Mouse (Mus musculus) kidney, postnatal 0 days (tissue): ENCODE results near the gene Cux1. TPM values are rescaled to one million over a fixed set of nuclear protein-coding genes. Genes with fewer than 3 reads are reported as not detected.
A peak's percentile ranks its signal among the peaks of the same experiment; 100 is the strongest.

Experiments used
- ATAC-seq: fragments of 200-750 bp; cut with Nextera tagmentation; replicated peaks from 2 replicates; pipeline ENCODE4 v1.8.0; 2017; ENCODE audit warnings: low read depth, moderate number of reproducible peaks, moderate TSS enrichment, moderate library complexity; ENCODE audit not compliant: low FRiP score
- DNase-seq: peaks from one replicate; pipeline ENCODE4 v3.0.0-alpha.2; 2016; ENCODE audit warnings: low spot score
- H3K27ac ChIP-seq: fragments of 300-500 bp; sonication (generic); 2 replicates; pipeline ENCODE4 v1.5.1; 2014; ENCODE audit warnings: mild to moderate bottlenecking
- H3K27me3 ChIP-seq: fragments of 300-500 bp; sonication (generic); 2 replicates; pipeline ENCODE4 v1.6.1; 2014; ENCODE audit warnings: low read length, mixed read lengths; ENCODE audit not compliant: insufficient read depth
- H3K36me3 ChIP-seq: fragments of 300-500 bp; sonication (generic); 2 replicates; pipeline ENCODE4 v1.6.1; 2014; ENCODE audit warnings: low read length, mixed read lengths; ENCODE audit not compliant: insufficient read depth
- H3K4me1 ChIP-seq: fragments of 300-500 bp; sonication (generic); replicated peaks from 2 replicates; pipeline ENCODE4 v1.6.1; 2014; ENCODE audit warnings: antibody characterized with exemption, low read length, mixed read lengths; ENCODE audit not compliant: insufficient read depth
- H3K4me2 ChIP-seq: fragments of 300-500 bp; sonication (generic); 2 replicates; pipeline ENCODE4 v1.6.1; 2014; ENCODE audit warnings: mild to moderate bottlenecking, low read length, moderate library complexity, mixed read lengths
- H3K4me3 ChIP-seq: fragments of 300-500 bp; sonication (generic); replicated peaks from 2 replicates; pipeline ENCODE4 v1.5.1; 2014; ENCODE audit warnings: low read depth, low read length
- H3K9ac ChIP-seq: fragments of 300-500 bp; sonication (generic); 2 replicates; pipeline ENCODE4 v1.6.1; 2014; ENCODE audit warnings: low read depth, low read length
- H3K9me3 ChIP-seq: fragments of 300-500 bp; sonication (generic); replicated peaks from 2 replicates; pipeline ENCODE4 v1.6.1; 2016; ENCODE audit warnings: low read length, inconsistent platforms, mixed read lengths
- CTCF ChIP-seq: IDR thresholded peaks from 2 replicates; pipeline ENCODE4 v1.5.1; 2016; ENCODE audit warnings: antibody characterized with exemption, low read depth, mild to moderate bottlenecking, moderate library complexity
- WGBS: fragments of 180-500 bp; shearing (Covaris S2); extraction: QIAGEN DNeasy Blood & Tissue Kit; methylation state at CpG from one replicate; pipeline ENCODE4 v1.1.7; 2014; 5-methylcytosine and 5-hydroxymethylcytosine counted together
- polyA plus RNA-seq: library from polyadenylated mRNA; unstranded; fragments of >200 nt; fragmentation: Nextera tagmentation; extraction: Ambion mirVana; gene quantifications from 2 replicates; pipeline ENCODE4 v1.2.1, GENCODE M21; 2015

The Cux1 gene
- polyA plus RNA-seq, 1 experiment from 2014 or later, result 73.4 TPM

- H3K27ac ChIP-seq, result no peak overlapping the region
- H3K9me3 ChIP-seq, result no peaks in the 10 kb centered on the region
- TF ChIP-seq CTCF, result no peak
- H3K4me3 ChIP-seq, result no peak overlapping the region
- peaks cover 34% of the 10 kb centered on the region for H3K36me3 ChIP-seq
- H3K27me3 ChIP-seq, result no peaks in the 10 kb centered on the region
- DNase-seq (no peak), ATAC-seq (no peak)
- no peak overlapping the region for H3K4me2 ChIP-seq
- no peaks in the 10 kb centered on the region for H3K4me1 ChIP-seq
- no peak overlapping the region for H3K9ac ChIP-seq
- WGBS, result 86% methylated on average over 6 of the region's 6 CpGs
These were observed 204.6 kb downstream of the Cux1 start for GRCm38 (mm10) chr5:136362473-136363230.

DNA sequence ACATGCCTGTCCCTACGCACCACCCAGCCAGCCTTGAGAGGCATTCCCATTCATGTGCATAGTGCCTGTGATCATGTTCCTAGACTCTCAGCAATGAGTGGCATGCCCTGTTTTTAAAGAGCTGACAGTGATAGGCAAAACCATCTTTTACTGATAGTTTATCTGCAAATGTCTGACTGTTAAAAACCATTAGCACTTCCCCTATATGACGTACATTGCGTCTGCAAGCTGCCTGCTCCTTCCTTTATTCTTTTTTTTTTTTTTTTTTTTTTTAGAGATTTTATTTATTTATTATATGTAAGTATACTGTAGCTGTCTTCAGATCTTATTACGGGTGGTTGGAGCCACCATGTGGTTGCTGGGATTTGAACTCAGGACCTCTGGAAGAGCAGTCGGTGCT, 205.3 kb downstream of the Cux1 start:
- no peak for DNase-seq
- H3K36me3 ChIP-seq, result peaks cover 38% of the 10 kb centered on the region

GRCm38 (mm10) chr5:136357227-136357626, 210.1 kb downstream of the Cux1 start:
- TF ChIP-seq CTCF, result no peak
- ATAC-seq (no peak), DNase-seq (no peak)
- no peak overlapping the region for H3K4me3 ChIP-seq
- WGBS, result 76% methylated on average over 2 of the region's 2 CpGs
- H3K27me3 ChIP-seq, result no peaks in the 10 kb centered on the region
- H3K4me2 ChIP-seq, result no peak overlapping the region
- H3K9me3 ChIP-seq, result no peaks in the 10 kb centered on the region
- H3K27ac ChIP-seq, result no peak overlapping the region
- H3K4me1 ChIP-seq, result no peaks in the 10 kb centered on the region
- no peak overlapping the region for H3K9ac ChIP-seq
- peaks cover 45% of the 10 kb centered on the region for H3K36me3 ChIP-seq

More for the DNA sequence above, 205.3 kb downstream of the Cux1 start:
- no peaks in the 10 kb centered on the region for H3K27me3 ChIP-seq
- 95% methylated on average over 5 of the region's 5 CpGs for WGBS
- no peaks in the 10 kb centered on the region for H3K9me3 ChIP-seq
- no peak for ATAC-seq
- no peak overlapping the region for H3K4me2 ChIP-seq
- no peak overlapping the region for H3K27ac ChIP-seq
- no peak for TF ChIP-seq CTCF
- no peaks in the 10 kb centered on the region for H3K4me1 ChIP-seq
- no peak overlapping the region for H3K4me3 ChIP-seq
- no peak overlapping the region for H3K9ac ChIP-seq

GRCm38 (mm10) chr5:136355583-136356126, 211.6 kb downstream of the Cux1 start:
- 88% methylated on average over 3 of the region's 3 CpGs for WGBS
- no peaks in the 10 kb centered on the region for H3K27me3 ChIP-seq
- no peak overlapping the region for H3K9ac ChIP-seq
- H3K4me2 ChIP-seq, result no peak overlapping the region
- no peaks in the 10 kb centered on the region for H3K9me3 ChIP-seq
- no peak overlapping the region for H3K27ac ChIP-seq
- no peak overlapping the region for H3K4me3 ChIP-seq
- ATAC-seq, result no peak
- H3K36me3 ChIP-seq, result peaks cover 38% of the 10 kb centered on the region
- TF ChIP-seq CTCF, result no peak
- DNase-seq, result no peak
- no peaks in the 10 kb centered on the region for H3K4me1 ChIP-seq

GRCm38 (mm10) chr5:136354729-136355128, 212.6 kb downstream of the Cux1 start:
- no peaks in the 10 kb centered on the region for H3K27me3 ChIP-seq
- H3K36me3 ChIP-seq, result peaks cover 29% of the 10 kb centered on the region
- WGBS, result 73% methylated on average over 6 of the region's 6 CpGs
- H3K4me3 ChIP-seq, result no peak overlapping the region
- DNase-seq (no peak), ATAC-seq (no peak)
- H3K4me1 ChIP-seq, result no peaks in the 10 kb centered on the region
- no peak for TF ChIP-seq CTCF
- H3K27ac ChIP-seq, result no peak overlapping the region
- no peaks in the 10 kb centered on the region for H3K9me3 ChIP-seq
- no peak overlapping the region for H3K4me2 ChIP-seq
- H3K9ac ChIP-seq, result no peak overlapping the region

- no peak overlapping the region for H3K4me3 ChIP-seq
- no peak overlapping the region for H3K27ac ChIP-seq
- DNase-seq (peak; percentile 10), ATAC-seq (no peak)
- 41% methylated on average over 8 of the region's 8 CpGs for WGBS
- no peak overlapping the region for H3K9ac ChIP-seq
- H3K4me1 ChIP-seq, result no peaks in the 10 kb centered on the region
- no peak overlapping the region for H3K4me2 ChIP-seq
- H3K36me3 ChIP-seq, result peaks cover 19% of the 10 kb centered on the region
- no peaks in the 10 kb centered on the region for H3K27me3 ChIP-seq
- H3K9me3 ChIP-seq, result no peaks in the 10 kb centered on the region
- TF ChIP-seq CTCF, result no peak
These were observed 214.2 kb downstream of the Cux1 start for GRCm38 (mm10) chr5:136353114-136353513.
